Mouse (Mus musculus): ENCODE results near the gene 1810013L24Rik.

1810013L24Rik gene

GRCm38 (mm10) chr16:8823661-8824060 is 6.2 kb upstream of the 1810013L24Rik start:
- no peak for TF ChIP-seq GATA4 (IDR thresholded peaks at IDR 0.05; ENCODE audit: insufficient replicate concordance, low read length)

GRCm38 (mm10) chr16:8827366-8827765 is 2.5 kb upstream of the 1810013L24Rik start:
- no peak for TF ChIP-seq GATA4 (IDR thresholded peaks at IDR 0.05; ENCODE audit: insufficient replicate concordance, low read length)

- TF ChIP-seq GATA4 (IDR thresholded peaks at IDR 0.05; ENCODE audit: insufficient replicate concordance, low read length) = no peak
Observed at GRCm38 (mm10) chr16:8828636-8829563, 1.0 kb upstream of the 1810013L24Rik start.

- no peak for TF ChIP-seq GATA4 (IDR thresholded peaks at IDR 0.05; ENCODE audit: insufficient replicate concordance, low read length)
Observed at GRCm38 (mm10) chr16:8830431-8831211, 721 bp downstream of the 1810013L24Rik start.

- TF ChIP-seq GATA4 (IDR thresholded peaks at IDR 0.05; ENCODE audit: insufficient replicate concordance, low read length) = no peak
Observed at GRCm38 (mm10) chr16:8831241-8831640, 1.3 kb downstream of the 1810013L24Rik start.

GRCm38 (mm10) chr16:8836876-8837275 is 7.0 kb downstream of the 1810013L24Rik start:
- no peak for TF ChIP-seq GATA4 (IDR thresholded peaks at IDR 0.05; ENCODE audit: insufficient replicate concordance, low read length)

- TF ChIP-seq GATA4 (IDR thresholded peaks at IDR 0.05; ENCODE audit: insufficient replicate concordance, low read length) = no peak
Observed at GRCm38 (mm10) chr16:8837595-8837994, 7.7 kb downstream of the 1810013L24Rik start.

- TF ChIP-seq GATA4 (IDR thresholded peaks at IDR 0.05; ENCODE audit: insufficient replicate concordance, low read length) = no peak
Observed at GRCm38 (mm10) chr16:8838921-8839320, 9.0 kb downstream of the 1810013L24Rik start.

- TF ChIP-seq GATA4 (IDR thresholded peaks at IDR 0.05; ENCODE audit: insufficient replicate concordance, low read length) = no peak
Observed at GRCm38 (mm10) chr16:8840557-8840956, 10.7 kb downstream of the 1810013L24Rik start.

- no peak for TF ChIP-seq GATA4 (IDR thresholded peaks at IDR 0.05; ENCODE audit: insufficient replicate concordance, low read length)
Observed at GRCm38 (mm10) chr16:8842962-8843361, 13.1 kb downstream of the 1810013L24Rik start.

- TF ChIP-seq GATA4 (IDR thresholded peaks at IDR 0.05; ENCODE audit: insufficient replicate concordance, low read length) = no peak
Observed at GRCm38 (mm10) chr16:8843580-8844175, 13.8 kb downstream of the 1810013L24Rik start.

- no peak for TF ChIP-seq GATA4 (IDR thresholded peaks at IDR 0.05; ENCODE audit: insufficient replicate concordance, low read length)
Observed at GRCm38 (mm10) chr16:8845986-8846385, 16.1 kb downstream of the 1810013L24Rik start.

GRCm38 (mm10) chr16:8848309-8849068 is 18.6 kb downstream of the 1810013L24Rik start:
- TF ChIP-seq GATA4 (IDR thresholded peaks at IDR 0.05; ENCODE audit: insufficient replicate concordance, low read length) = no peak

GRCm38 (mm10) chr16:8849929-8850328 is 20.0 kb downstream of the 1810013L24Rik start:
- no peak for TF ChIP-seq GATA4 (IDR thresholded peaks at IDR 0.05; ENCODE audit: insufficient replicate concordance, low read length)

- TF ChIP-seq GATA4 (IDR thresholded peaks at IDR 0.05; ENCODE audit: insufficient replicate concordance, low read length) = no peak
Observed at GRCm38 (mm10) chr16:8855143-8855542, 25.2 kb downstream of the 1810013L24Rik start.

Data from liver, adult (tissue).